Mouse (Mus musculus): ENCODE results near the gene Lgals1. TPM values are rescaled to one million over a fixed set of nuclear protein-coding genes. Genes with fewer than 3 reads are reported as not detected.
A peak's percentile ranks its signal among the peaks of the same experiment; 100 is the strongest.

Lgals1 gene
- polyA plus RNA-seq, 1 experiment from 2014 or later, result 263 TPM

GRCm38 (mm10) chr15:78956351-78956750 is 29.8 kb downstream of the Lgals1 start:
- H3K9ac ChIP-seq (ENCODE audit: low read length), result no peak overlapping the region
- WGBS, result 84% methylated on average over 4 of the region's 4 CpGs
- no peaks in the 10 kb centered on the region for H3K27me3 ChIP-seq (ENCODE audit: control insufficient read depth, insufficient read depth, low read length)
- no peak overlapping the region for H3K4me3 ChIP-seq (ENCODE audit: low read depth, low read length)
- no peak overlapping the region for H3K27ac ChIP-seq (ENCODE audit: low read depth, low read length)
- no peaks in the 10 kb centered on the region for H3K4me1 ChIP-seq (ENCODE audit: control insufficient read depth, insufficient read depth, low read length)
- H3K4me2 ChIP-seq (ENCODE audit: low read depth), result no peak overlapping the region
- H3K9me3 ChIP-seq (ENCODE audit: control insufficient read depth, low read length), result no peaks in the 10 kb centered on the region
- H3K36me3 ChIP-seq (ENCODE audit: control insufficient read depth, insufficient read depth, low read length), result peaks cover 5% of the 10 kb centered on the region; the same call in 1 of the 2 replicates
- DNase-seq (ENCODE audit: low spot score), result no peak
- ATAC-seq (ENCODE audit: insufficient read depth, low FRiP score, low TSS enrichment), result no peak

GRCm38 (mm10) chr15:78957021-78957420 is 30.5 kb downstream of the Lgals1 start:
- Histone ChIP-seq H3K9ac (ENCODE audit: low read length) (no peak overlapping the region), H3K27ac (ENCODE audit: low read depth, low read length) (no peak overlapping the region), H3K27me3 (ENCODE audit: control insufficient read depth, insufficient read depth, low read length) (no peaks in the 10 kb centered on the region), H3K9me3 (ENCODE audit: control insufficient read depth, low read length) (no peaks in the 10 kb centered on the region), H3K4me1 (ENCODE audit: control insufficient read depth, insufficient read depth, low read length) (no peaks in the 10 kb centered on the region), H3K4me2 (ENCODE audit: low read depth) (no peak overlapping the region), H3K36me3 (ENCODE audit: control insufficient read depth, insufficient read depth, low read length) (peaks cover 6% of the 10 kb centered on the region; the same call in 1 of the 2 replicates), H3K4me3 (ENCODE audit: low read depth, low read length) (no peak overlapping the region)
- DNase-seq (ENCODE audit: low spot score) (no peak), ATAC-seq (ENCODE audit: insufficient read depth, low FRiP score, low TSS enrichment) (no peak)
- 66% methylated on average over 15 of the region's 15 CpGs for WGBS

GRCm38 (mm10) chr15:78959537-78959936 is 33.0 kb downstream of the Lgals1 start:
- Histone ChIP-seq H3K4me3 (ENCODE audit: low read depth, low read length) (no peak overlapping the region), H3K9ac (ENCODE audit: low read length) (no peak overlapping the region), H3K27me3 (ENCODE audit: control insufficient read depth, insufficient read depth, low read length) (no peaks in the 10 kb centered on the region), H3K4me2 (ENCODE audit: low read depth) (no peak overlapping the region), H3K27ac (ENCODE audit: low read depth, low read length) (no peak overlapping the region), H3K4me1 (ENCODE audit: control insufficient read depth, insufficient read depth, low read length) (no peaks in the 10 kb centered on the region), H3K36me3 (ENCODE audit: control insufficient read depth, insufficient read depth, low read length) (peaks cover 9% of the 10 kb centered on the region; the same call in 1 of the 2 replicates), H3K9me3 (ENCODE audit: control insufficient read depth, low read length) (no peaks in the 10 kb centered on the region)
- ATAC-seq (ENCODE audit: insufficient read depth, low FRiP score, low TSS enrichment) (no peak), DNase-seq (ENCODE audit: low spot score) (no peak)
- WGBS, result 87% methylated on average over 11 of the region's 11 CpGs

GRCm38 (mm10) chr15:78960088-78960487 is 33.6 kb downstream of the Lgals1 start:
- Histone ChIP-seq H3K4me3 (ENCODE audit: low read depth, low read length) (no peak overlapping the region), H3K27ac (ENCODE audit: low read depth, low read length) (no peak overlapping the region), H3K27me3 (ENCODE audit: control insufficient read depth, insufficient read depth, low read length) (no peaks in the 10 kb centered on the region), H3K36me3 (ENCODE audit: control insufficient read depth, insufficient read depth, low read length) (peaks cover 9% of the 10 kb centered on the region; the same call in 1 of the 2 replicates), H3K9me3 (ENCODE audit: control insufficient read depth, low read length) (no peaks in the 10 kb centered on the region), H3K4me2 (ENCODE audit: low read depth) (no peak overlapping the region), H3K9ac (ENCODE audit: low read length) (no peak overlapping the region), H3K4me1 (ENCODE audit: control insufficient read depth, insufficient read depth, low read length) (no peaks in the 10 kb centered on the region)
- no peak for ATAC-seq (ENCODE audit: insufficient read depth, low FRiP score, low TSS enrichment)
- WGBS, result 79% methylated on average over 4 of the region's 4 CpGs
- no peak for DNase-seq (ENCODE audit: low spot score)

- DNase-seq (ENCODE audit: low spot score), result peak; percentile 73
- no peak overlapping the region for H3K27ac ChIP-seq (ENCODE audit: low read depth, low read length)
- peak; percentile 48 for ATAC-seq (ENCODE audit: insufficient read depth, low FRiP score, low TSS enrichment)
- WGBS, result 33% methylated on average over 2 of the region's 2 CpGs
- peaks cover 14% of the 10 kb centered on the region; the same call in 1 of the 2 replicates for H3K36me3 ChIP-seq (ENCODE audit: control insufficient read depth, insufficient read depth, low read length)
- no peaks in the 10 kb centered on the region for H3K9me3 ChIP-seq (ENCODE audit: control insufficient read depth, low read length)
- no peaks in the 10 kb centered on the region for H3K27me3 ChIP-seq (ENCODE audit: control insufficient read depth, insufficient read depth, low read length)
- no peaks in the 10 kb centered on the region for H3K4me1 ChIP-seq (ENCODE audit: control insufficient read depth, insufficient read depth, low read length)
- H3K4me3 ChIP-seq (ENCODE audit: low read depth, low read length), result no peak overlapping the region
- H3K4me2 ChIP-seq (ENCODE audit: low read depth), result no peak overlapping the region
- H3K9ac ChIP-seq (ENCODE audit: low read length), result no peak overlapping the region
Observed at GRCm38 (mm10) chr15:78962885-78963284, 36.4 kb downstream of the Lgals1 start.

GRCm38 (mm10) chr15:78971626-78972025 is 45.1 kb downstream of the Lgals1 start:
- Histone ChIP-seq H3K9me3 (ENCODE audit: control insufficient read depth, low read length) (no peaks in the 10 kb centered on the region), H3K27ac (ENCODE audit: low read depth, low read length) (no peak overlapping the region), H3K27me3 (ENCODE audit: control insufficient read depth, insufficient read depth, low read length) (no peaks in the 10 kb centered on the region), H3K36me3 (ENCODE audit: control insufficient read depth, insufficient read depth, low read length) (peaks cover 8% of the 10 kb centered on the region; the same call in 1 of the 2 replicates), H3K4me3 (ENCODE audit: low read depth, low read length) (no peak overlapping the region), H3K9ac (ENCODE audit: low read length) (no peak overlapping the region), H3K4me1 (ENCODE audit: control insufficient read depth, insufficient read depth, low read length) (no peaks in the 10 kb centered on the region), H3K4me2 (ENCODE audit: low read depth) (no peak overlapping the region)
- DNase-seq (ENCODE audit: low spot score) (no peak), ATAC-seq (ENCODE audit: insufficient read depth, low FRiP score, low TSS enrichment) (no peak)
- 81% methylated on average over 6 of the region's 6 CpGs for WGBS

GRCm38 (mm10) chr15:78973950-78974349 is 47.4 kb downstream of the Lgals1 start:
- Histone ChIP-seq H3K4me1 (ENCODE audit: control insufficient read depth, insufficient read depth, low read length) (peaks cover 2% of the 10 kb centered on the region; the same call in 1 of the 2 replicates), H3K36me3 (ENCODE audit: control insufficient read depth, insufficient read depth, low read length) (peaks cover 2% of the 10 kb centered on the region; the same call in 1 of the 2 replicates), H3K9me3 (ENCODE audit: control insufficient read depth, low read length) (no peaks in the 10 kb centered on the region), H3K27me3 (ENCODE audit: control insufficient read depth, insufficient read depth, low read length) (no peaks in the 10 kb centered on the region), H3K27ac (ENCODE audit: low read depth, low read length) (no peak overlapping the region), H3K4me2 (ENCODE audit: low read depth) (no peak overlapping the region), H3K4me3 (ENCODE audit: low read depth, low read length) (no peak overlapping the region), H3K9ac (ENCODE audit: low read length) (no peak overlapping the region; the same call in 1 of the 2 replicates)
- WGBS, result 72% methylated on average over 7 of the region's 7 CpGs
- ATAC-seq (ENCODE audit: insufficient read depth, low FRiP score, low TSS enrichment), result no peak
- no peak for DNase-seq (ENCODE audit: low spot score)

- no peak overlapping the region for H3K9ac ChIP-seq (ENCODE audit: low read length)
- ATAC-seq (ENCODE audit: insufficient read depth, low FRiP score, low TSS enrichment) (no peak), DNase-seq (ENCODE audit: low spot score) (no peak)
- H3K27me3 ChIP-seq (ENCODE audit: control insufficient read depth, insufficient read depth, low read length), result no peaks in the 10 kb centered on the region
- H3K4me2 ChIP-seq (ENCODE audit: low read depth), result no peak overlapping the region
- peaks cover 9% of the 10 kb centered on the region; the same call in 1 of the 2 replicates for H3K4me1 ChIP-seq (ENCODE audit: control insufficient read depth, insufficient read depth, low read length)
- H3K36me3 ChIP-seq (ENCODE audit: control insufficient read depth, insufficient read depth, low read length), result peaks cover 2% of the 10 kb centered on the region; the same call in 1 of the 2 replicates
- H3K27ac ChIP-seq (ENCODE audit: low read depth, low read length), result no peak overlapping the region
- WGBS, result 88% methylated on average over 8 of the region's 8 CpGs
- no peaks in the 10 kb centered on the region for H3K9me3 ChIP-seq (ENCODE audit: control insufficient read depth, low read length)
- no peak overlapping the region for H3K4me3 ChIP-seq (ENCODE audit: low read depth, low read length)
Observed at GRCm38 (mm10) chr15:78977676-78978159, 51.2 kb downstream of the Lgals1 start.

- Histone ChIP-seq H3K4me2 (ENCODE audit: low read depth) (no peak overlapping the region), H3K27me3 (ENCODE audit: control insufficient read depth, insufficient read depth, low read length) (no peaks in the 10 kb centered on the region), H3K9me3 (ENCODE audit: control insufficient read depth, low read length) (no peaks in the 10 kb centered on the region), H3K36me3 (ENCODE audit: control insufficient read depth, insufficient read depth, low read length) (peaks cover 2% of the 10 kb centered on the region; the same call in 1 of the 2 replicates), H3K4me1 (ENCODE audit: control insufficient read depth, insufficient read depth, low read length) (peaks cover 17% of the 10 kb centered on the region), H3K9ac (ENCODE audit: low read length) (no peak overlapping the region), H3K4me3 (ENCODE audit: low read depth, low read length) (no peak overlapping the region), H3K27ac (ENCODE audit: low read depth, low read length) (no peak overlapping the region)
- DNase-seq (ENCODE audit: low spot score) (peak; percentile 61), ATAC-seq (ENCODE audit: insufficient read depth, low FRiP score, low TSS enrichment) (no peak)
- 24% methylated on average over 4 of the region's 4 CpGs for WGBS
Observed at GRCm38 (mm10) chr15:78978875-78979274, 52.4 kb downstream of the Lgals1 start.

Measured in neural tube, embryonic 11.5 days (tissue).